ENCODE assay signal across 13 mouse cellular contexts in genomic region chr8:15562310-15563296, GRCm38 (mm10).
DNase-seq lines count a peak whose midpoint lies in the region; TF ChIP-seq lines count a peak whose summit lies in the region.
"Had no signal": no experiment of that assay in that cellular context is flagged by ENCODE, and none has a peak within 500 bp of the region (broad histone marks: within the 10 kb centered on the region; RNA-seq: fewer than 3 reads in every experiment).

No protein-coding gene starts in this region.

- TF ChIP-seq POLR2A in testis, adult 2 months (IDR thresholded peaks at IDR 0.05; ENCODE audit: control insufficient read depth, low read depth, low read length), result no peak

- H3K36me3 ChIP-seq in testis, adult 2 months (ENCODE audit: control insufficient read depth, insufficient read depth, low read length), result no peaks in the 10 kb centered on the region
- H3K36me3 ChIP-seq: G1E; limb, embryonic 10.5 days had no signal

- H3K27ac ChIP-seq in testis, adult 2 months (ENCODE audit: control insufficient read depth, insufficient read depth, low read depth, low read length), result no peak overlapping the region
- H3K27ac ChIP-seq: limb, embryonic 10.5 days had no signal

- DNase-seq in cerebellum, postnatal 10 days, result peak; percentile 16 to 27
- DNase-seq in cerebellum, adult 8-10 months, result no peak
- DNase-seq in testis, postnatal 10 days (ENCODE audit: low spot score), result no peak
- DNase-seq in mesoderm, embryonic 11.5 days (ENCODE audit: low read depth, low spot score), result peak; percentile 12
- DNase-seq in yolk sac, embryonic 10.5 days (ENCODE audit: low spot score), result no peak
- no peak for DNase-seq in gastrocnemius, postnatal 25 days
- no peak for DNase-seq in lung, adult 18-20 months
- DNase-seq: adrenal gland, adult 8-10 months; cerebellum, adult 9-11 months; lung, embryonic 14.5 days had no signal

- no peak for TF ChIP-seq CTCF in testis, adult 2 months (IDR thresholded peaks at IDR 0.05; ENCODE audit: control insufficient read depth, insufficient read depth, insufficient replicate concordance, low read depth, low read length)

- H3K27me3 ChIP-seq in testis, adult 2 months (ENCODE audit: control insufficient read depth, insufficient read depth, low read length), result no peaks in the 10 kb centered on the region

- H3K4me3 ChIP-seq in testis, adult 2 months (ENCODE audit: control insufficient read depth, low read depth, low read length), result peak overlapping the region; percentile 22; the same call in 1 of the 2 replicates
- H3K4me3 ChIP-seq: limb, embryonic 10.5 days had no signal

- H3K4me1 ChIP-seq in testis, adult 2 months (ENCODE audit: control insufficient read depth, insufficient read depth, low read length), result peaks cover 7% of the 10 kb centered on the region
- H3K4me1 ChIP-seq: limb, embryonic 10.5 days had no signal

Comparison
In these comparisons a context has a peak if more than half of its experiments do, and no peak if none do; other contexts are left out.
1. DNase-seq: peak in cerebellum, postnatal 10 days (2 of 2) and mesoderm, embryonic 11.5 days (single experiment); none in cerebellum, adult 8-10 months (single experiment), testis, postnatal 10 days (single experiment), yolk sac, embryonic 10.5 days (single experiment), gastrocnemius, postnatal 25 days (single experiment) and lung, adult 18-20 months (0 of 2).